In the genomic region with DNA sequence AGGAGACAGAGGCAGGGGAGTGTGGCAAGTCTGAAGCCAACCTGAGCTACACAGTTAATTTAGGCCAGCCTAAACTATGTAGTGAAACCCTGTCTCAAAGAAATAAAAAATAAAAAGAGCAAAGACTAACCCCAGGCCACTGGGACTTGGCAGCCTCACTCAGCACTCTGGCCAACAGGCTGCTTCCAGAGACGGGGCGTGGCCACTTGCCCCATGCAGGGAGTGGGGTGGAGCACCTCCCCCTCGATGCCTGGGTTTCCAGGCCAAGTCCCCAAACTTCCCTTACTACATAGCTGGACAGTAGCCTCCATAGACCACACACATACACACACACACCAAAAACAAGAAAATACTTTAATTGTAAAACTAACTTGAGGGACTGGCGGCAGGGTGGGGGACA, we compare ENCODE assay signal across 10 mouse cellular contexts. TPM values are rescaled to one million over a fixed set of nuclear protein-coding genes. Genes with fewer than 3 reads are reported as not detected.
DNase-seq lines count a peak whose midpoint lies in the region; ATAC-seq and TF ChIP-seq lines count a peak whose summit lies in the region.
"Had no signal": no experiment of that assay in that cellular context is flagged by ENCODE, and none has a peak within 500 bp of the region (broad histone marks: within the 10 kb centered on the region; RNA-seq: fewer than 3 reads in every experiment).

No protein-coding gene starts in this region.

- no peak overlapping the region for H3K4me2 ChIP-seq in hindbrain, embryonic 12.5 days (replicated peaks)

- no peak for TF ChIP-seq POLR2A in cerebellum, adult 2 months (IDR thresholded peaks at IDR 0.05; ENCODE audit: borderline replicate concordance, insufficient read depth, low read length)

- no peak for ATAC-seq in monocyte, adult 5-6 weeks (replicated peaks; ENCODE audit: insufficient number of reproducible peaks, low FRiP score, low TSS enrichment, poor library complexity, severe bottlenecking)
- ATAC-seq in hindbrain, embryonic 12.5 days (ENCODE audit: low FRiP score) = no peak

- DNase-seq in cerebellum, adult 2 months = peak; percentile 48 to 57
- DNase-seq in cerebellum, postnatal 4 days (ENCODE audit: low spot score in 2 of 2) = no peak
- peak; percentile 55 to 75 for DNase-seq in gastrocnemius, postnatal 4 days (ENCODE audit: low spot score in 2 of 2)
- DNase-seq in kidney, postnatal 36 days = peak; percentile 77 to 87
- DNase-seq in B cell, adult 2 months = no peak

- no peak for TF ChIP-seq CTCF in cerebellum, adult 2 months (IDR thresholded peaks at IDR 0.05; ENCODE audit: borderline replicate concordance, insufficient read depth, low read depth, low read length)
- TF ChIP-seq CTCF in E14TG2a.4 (conservative IDR thresholded peaks at IDR 0.05; ENCODE audit: low read length) = no peak

- H3K4me1 ChIP-seq in cerebellum, adult 2 months (ENCODE audit: control insufficient read depth, insufficient read depth, low read length) = peaks cover 27% of the 10 kb centered on the region
- peaks cover 86% of the 10 kb centered on the region for H3K4me1 ChIP-seq in E14TG2a.4 (replicated peaks; ENCODE audit: low read depth, low read length)
- 0 out of 2 replicates have a peak, but pooled peaks cover 2% of the 10 kb centered on the region for H3K4me1 ChIP-seq in hindbrain, embryonic 12.5 days

- no peaks in the 10 kb centered on the region for H3K27me3 ChIP-seq in cerebellum, adult 2 months (ENCODE audit: control insufficient read depth, insufficient read depth, low read length)
- H3K27me3 ChIP-seq in E14TG2a.4 (ENCODE audit: insufficient read depth, low read length) = no peaks in the 10 kb centered on the region
- H3K27me3 ChIP-seq in hindbrain, embryonic 12.5 days = no peaks in the 10 kb centered on the region

- peaks cover 7% of the 10 kb centered on the region for H3K9me3 ChIP-seq in E14TG2a.4 (ENCODE audit: low read length)
- no peaks in the 10 kb centered on the region for H3K9me3 ChIP-seq in hindbrain, embryonic 12.5 days (replicated peaks)

- H3K27ac ChIP-seq in cerebellum, adult 2 months (ENCODE audit: insufficient read depth, low read length) = no peak overlapping the region
- H3K27ac ChIP-seq in hindbrain, embryonic 12.5 days = no peak overlapping the region

- WGBS in cerebellum, adult 2 months = 13% methylated on average over 4 of the region's 4 CpGs
- WGBS in hindbrain, embryonic 12.5 days = 65% methylated on average over 4 of the region's 4 CpGs

- peaks cover 59% of the 10 kb centered on the region for H3K36me3 ChIP-seq in E14TG2a.4 (ENCODE audit: insufficient read depth, low read length)
- peaks cover 43% of the 10 kb centered on the region for H3K36me3 ChIP-seq in hindbrain, embryonic 12.5 days

- H3K4me3 ChIP-seq in cerebellum, adult 2 months (replicated peaks; ENCODE audit: insufficient read depth, low read depth, low read length) = no peak overlapping the region
- 0 out of 2 replicates have a peak overlapping the region, but pooled peaks have one; percentile 4 for H3K4me3 ChIP-seq in E14TG2a.4 (replicated peaks; ENCODE audit: low read length)
- no peak overlapping the region for H3K4me3 ChIP-seq in hindbrain, embryonic 12.5 days

- no peak overlapping the region for H3K9ac ChIP-seq in hindbrain, embryonic 12.5 days

RNA-seq across cellular contexts. Expression of a gene that starts 11.4 kb away (rescaled TPM):
- 0.43 and 0.67 TPM in 2 replicates for polyA plus RNA-seq in cerebellum, adult 2 months (2012; rRNA removed)
- total RNA-seq in gastrocnemius, postnatal 4 days (2021) = not detected
- total RNA-seq in monocyte, adult 5-6 weeks (2017) = not detected in 3 replicates
- polyA plus RNA-seq in hindbrain, embryonic 12.5 days (2016; fragmentation: Nextera tagmentation; extraction: Ambion mirVana) = not detected in 2 replicates
- polyA plus RNA-seq: intestine, embryonic 14.5 days had no signal

RNA-seq across cellular contexts. Expression of a gene that starts 17.8 kb away (rescaled TPM):
- not detected in 2 replicates for polyA plus RNA-seq in cerebellum, adult 2 months (2012; rRNA removed)
- not detected for total RNA-seq in gastrocnemius, postnatal 4 days (2021)
- not detected in 3 replicates for total RNA-seq in monocyte, adult 5-6 weeks (2017)
- polyA plus RNA-seq in hindbrain, embryonic 12.5 days (2016; fragmentation: Nextera tagmentation; extraction: Ambion mirVana) = not detected in 2 replicates
- polyA plus RNA-seq: neural tube, embryonic 11.5 days had no signal

RNA-seq across cellular contexts. Expression of a gene that starts 35.9 kb away (rescaled TPM):
- polyA plus RNA-seq in cerebellum, adult 2 months (2012; rRNA removed) = not detected in 2 replicates
- total RNA-seq in gastrocnemius, postnatal 4 days (2021) = not detected
- total RNA-seq in monocyte, adult 5-6 weeks (2017) = not detected in 3 replicates
- not detected in 2 replicates for polyA plus RNA-seq in hindbrain, embryonic 12.5 days (2016; fragmentation: Nextera tagmentation; extraction: Ambion mirVana)
- polyA plus RNA-seq: intestine, embryonic 14.5 days; neural tube, embryonic 11.5 days had no signal

RNA-seq across cellular contexts. Expression of a gene that starts 39.5 kb away (rescaled TPM):
- polyA plus RNA-seq in cerebellum, adult 2 months (2012; rRNA removed) = 54.1 and 54.9 TPM in 2 replicates
- 10 to 100 TPM; 43.0 to 44.1 TPM for total RNA-seq in gastrocnemius, postnatal 4 days (2021)
- 7.1 to 11.4 TPM (median 10.1 TPM) in 3 replicates for total RNA-seq in monocyte, adult 5-6 weeks (2017)
- polyA plus RNA-seq in hindbrain, embryonic 12.5 days (2016; fragmentation: Nextera tagmentation; extraction: Ambion mirVana) = 35.6 and 38.6 TPM in 2 replicates

RNA-seq across cellular contexts. Expression of a gene that starts 39.5 kb away (rescaled TPM):
- polyA plus RNA-seq in cerebellum, adult 2 months (2012; rRNA removed) = 8.3 and 8.5 TPM in 2 replicates
- 10 to 100 TPM; 11.9 to 12.4 TPM for total RNA-seq in gastrocnemius, postnatal 4 days (2021)
- 3.8 to 7.5 TPM (median 4.7 TPM) in 3 replicates for total RNA-seq in monocyte, adult 5-6 weeks (2017)
- 31.8 and 34.3 TPM in 2 replicates for polyA plus RNA-seq in hindbrain, embryonic 12.5 days (2016; fragmentation: Nextera tagmentation; extraction: Ambion mirVana)

Comparison
In these comparisons a context has a peak if more than half of its experiments do, and no peak if none do; other contexts are left out.
1. DNase-seq: peak in cerebellum, adult 2 months (2 of 2), gastrocnemius, postnatal 4 days (2 of 2) and kidney, postnatal 36 days (2 of 2); none in cerebellum, postnatal 4 days (0 of 2) and B cell, adult 2 months (0 of 2).